Mouse (Mus musculus): ENCODE results near the gene Hist2h3c2.

DNA sequence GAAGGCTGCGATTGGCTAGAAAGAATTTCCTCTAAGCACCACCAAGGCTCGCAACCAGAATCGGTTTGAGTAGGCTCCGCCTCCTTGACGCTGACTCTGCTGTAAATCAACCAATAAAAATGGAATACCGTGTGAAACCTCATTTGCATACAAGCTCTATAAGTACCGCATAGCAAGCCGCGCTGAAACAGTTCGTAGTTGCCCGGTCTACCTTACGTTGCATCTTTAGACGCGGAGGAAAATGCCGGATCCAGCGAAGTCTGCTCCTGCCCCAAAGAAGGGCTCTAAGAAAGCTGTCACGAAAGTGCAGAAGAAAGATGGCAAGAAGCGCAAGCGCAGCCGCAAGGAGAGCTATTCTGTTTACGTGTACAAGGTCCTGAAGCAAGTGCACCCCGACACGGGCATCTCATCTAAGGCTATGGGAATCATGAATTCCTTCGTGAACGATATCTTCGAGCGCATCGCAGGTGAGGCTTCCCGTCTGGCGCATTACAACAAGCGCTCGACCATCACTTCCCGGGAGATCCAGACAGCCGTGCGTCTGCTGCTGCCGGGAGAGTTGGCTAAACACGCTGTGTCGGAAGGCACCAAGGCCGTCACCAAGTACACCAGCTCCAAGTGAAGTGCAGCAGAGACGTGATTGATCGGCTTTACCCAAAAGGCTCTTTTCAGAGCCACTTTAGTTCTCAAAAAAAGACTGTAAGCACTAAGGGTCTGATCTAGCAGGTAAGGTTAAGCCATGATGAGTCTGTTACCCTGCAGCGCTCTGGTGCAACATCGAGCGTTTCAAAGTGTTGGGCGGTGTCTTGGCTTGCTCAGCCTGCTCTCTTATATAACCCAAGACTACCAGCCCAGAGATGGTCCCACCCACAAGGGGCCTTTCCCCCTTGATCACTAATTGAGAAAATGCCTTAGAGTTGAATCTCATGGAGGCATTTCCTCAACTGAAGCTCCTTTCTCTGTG, 30.9 kb upstream of the Hist2h3c2 start, which contains the start of gene Hist2h2bb:
- TF ChIP-seq CTCF (IDR thresholded peaks at IDR 0.05; ENCODE audit: control insufficient read depth, insufficient read depth, insufficient replicate concordance, low read depth, low read length), result no peak
- peak; percentile 90 for TF ChIP-seq POLR2A (IDR thresholded peaks at IDR 0.05; ENCODE audit: control insufficient read depth, low read depth, low read length)
